Mouse (Mus musculus) right cerebral cortex, postnatal 25 days (tissue): ENCODE results near the gene Nefh.

Source experiments
- DNase-seq: peaks from one replicate; pipeline ENCODE4 v3.0.0; 2022

Gene Nefh

GRCm38 (mm10) chr11:4947813-4948174, at the start of gene Nefh:
Gene Nefh (minus strand): TSS chr11:4948064.
- no peak for DNase-seq

DNA sequence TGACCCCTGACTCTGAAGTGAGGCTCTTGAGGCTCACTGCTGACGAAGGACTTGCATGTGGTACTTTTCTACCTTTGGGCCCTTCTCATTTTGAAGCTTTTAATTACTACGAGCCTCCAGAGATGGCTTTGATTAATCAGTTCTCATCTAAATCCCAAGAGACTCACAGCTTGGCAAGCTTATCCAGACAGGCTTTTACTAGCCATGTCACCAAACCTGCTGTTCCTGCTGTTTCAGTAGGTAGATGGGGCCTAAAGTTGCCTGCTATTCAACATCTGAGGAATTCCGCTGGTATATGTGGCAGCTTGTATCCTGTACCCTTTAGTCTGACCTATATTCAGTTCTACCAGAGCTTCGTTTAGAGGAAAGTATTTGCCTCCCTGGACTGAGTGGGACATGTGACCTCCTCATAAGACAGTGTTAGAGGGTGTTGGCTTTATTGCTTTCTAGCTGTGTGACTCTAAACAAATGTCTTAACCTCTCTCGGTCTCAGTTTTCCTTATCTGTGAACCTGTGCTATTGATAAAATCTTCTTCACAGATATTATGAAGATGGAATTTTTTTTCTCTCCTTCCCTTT, 48.8 kb upstream of the Nefh start:
- DNase-seq: no peak

DNA sequence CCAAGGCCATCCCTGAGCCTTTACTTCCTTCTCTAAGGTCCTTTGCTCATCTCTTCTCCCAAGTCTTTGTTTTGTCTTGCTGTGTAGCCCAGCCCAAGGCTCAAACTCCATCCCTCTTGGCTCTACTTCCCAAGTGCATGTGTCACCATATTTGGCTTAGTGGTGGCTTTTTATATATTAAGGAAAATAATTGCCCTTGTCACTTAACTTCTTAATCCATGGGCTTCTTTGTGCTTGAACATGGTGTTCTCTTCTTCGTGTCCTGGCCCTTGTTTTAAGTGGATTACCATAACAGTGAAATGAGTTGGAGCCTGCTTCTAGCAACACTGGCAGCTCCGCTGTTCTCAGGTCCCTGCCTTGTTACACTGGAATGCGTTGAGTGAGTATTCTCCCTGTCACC, 47.8 kb upstream of the Nefh start:
- DNase-seq: no peak

- DNase-seq: no peak
These were observed 44.6 kb upstream of the Nefh start for GRCm38 (mm10) chr11:4992471-4992870.

- DNase-seq: no peak
These were observed 41.3 kb upstream of the Nefh start for GRCm38 (mm10) chr11:4989187-4989586.

GRCm38 (mm10) chr11:4987487-4987852, 39.6 kb upstream of the Nefh start:
- no peak for DNase-seq

DNA sequence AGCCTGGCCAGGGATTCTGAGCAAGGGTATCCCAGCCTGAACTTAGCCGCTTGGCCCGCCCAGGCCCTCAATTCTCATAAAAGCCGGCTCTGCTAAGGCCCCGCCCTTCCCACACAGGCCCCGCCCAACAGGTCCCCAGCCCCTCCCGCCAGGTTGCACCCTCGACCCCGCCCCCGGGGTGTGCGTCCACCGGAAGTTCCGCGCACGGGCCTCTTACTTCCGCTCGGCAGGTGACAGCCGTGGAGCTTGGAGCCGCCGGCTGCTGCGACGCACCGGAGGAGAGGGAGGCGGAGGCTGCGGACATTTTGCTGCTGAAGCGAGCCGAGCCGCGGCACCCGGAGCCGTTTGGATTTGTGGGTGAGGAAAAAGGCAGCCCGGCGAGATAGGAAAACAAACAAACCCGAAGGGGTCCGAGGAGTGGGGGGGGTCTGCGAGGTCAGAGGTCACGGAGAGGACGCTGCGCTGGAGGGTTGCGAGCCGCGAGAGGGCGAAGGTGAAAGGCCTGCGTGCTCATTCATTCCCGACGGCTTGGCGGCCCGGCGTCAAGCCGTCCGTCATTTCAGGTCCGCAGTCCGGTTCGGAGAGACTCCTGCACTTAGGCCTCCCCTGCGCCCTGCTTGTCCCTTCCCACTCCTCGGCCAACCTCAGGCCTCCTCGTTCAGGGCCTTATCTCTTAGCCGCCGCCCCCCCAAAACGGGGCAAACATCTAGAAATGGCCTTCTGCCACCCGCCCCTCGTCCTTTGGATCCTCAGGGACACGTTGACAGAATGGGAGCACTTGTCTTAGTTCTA, 39.0 kb upstream of the Nefh start, which contains the start of gene Ap1b1:
TSS of gene Ap1b1 (plus strand) at position 130 of the 792 bp plus-strand sequence.
- DNase-seq: peak; percentile 89

DNA sequence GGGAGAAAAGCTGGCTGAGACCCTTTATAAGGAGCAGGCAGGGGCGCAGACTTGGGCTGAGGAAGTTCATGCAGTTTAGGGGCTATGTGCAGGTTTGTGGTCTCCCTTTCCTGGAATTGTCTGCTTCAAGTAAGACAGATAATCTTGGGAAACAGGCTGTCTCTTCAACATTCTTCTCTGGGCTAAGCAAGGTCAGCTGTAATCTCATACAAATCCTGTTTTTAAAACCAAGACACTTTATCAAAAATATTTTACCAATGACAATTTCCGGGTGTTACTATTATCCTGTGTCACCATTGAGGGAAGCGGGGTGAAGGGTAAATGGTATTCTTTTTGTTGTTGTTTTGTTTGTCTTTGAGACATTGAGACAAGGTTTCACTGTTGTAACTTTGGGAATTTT, 36.9 kb upstream of the Nefh start:
- no peak for DNase-seq

- no peak for DNase-seq
These were observed 36.4 kb upstream of the Nefh start for GRCm38 (mm10) chr11:4984249-4984648.

- DNase-seq: no peak
These were observed 35.7 kb upstream of the Nefh start for GRCm38 (mm10) chr11:4983538-4983937.

DNA sequence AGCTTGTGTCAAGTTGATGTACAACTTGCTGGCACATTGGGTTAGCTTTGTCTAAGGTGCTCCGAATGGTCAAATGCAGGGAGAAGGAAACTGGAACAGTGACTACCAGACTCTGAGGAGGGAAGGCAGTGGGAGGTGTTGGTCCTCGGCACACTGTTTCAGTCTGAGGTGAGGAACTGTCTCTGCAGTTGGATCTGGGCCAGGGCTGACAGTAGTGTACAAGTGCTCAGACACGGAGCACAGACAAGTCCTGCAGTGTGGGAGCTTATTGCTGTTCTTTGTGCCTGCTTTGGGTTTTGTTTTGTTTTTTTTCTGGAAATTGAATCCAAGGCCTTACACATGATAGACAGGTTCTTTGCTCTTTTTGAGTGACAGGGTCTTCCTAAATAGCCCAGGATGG, 35.1 kb upstream of the Nefh start:
- no peak for DNase-seq

DNA sequence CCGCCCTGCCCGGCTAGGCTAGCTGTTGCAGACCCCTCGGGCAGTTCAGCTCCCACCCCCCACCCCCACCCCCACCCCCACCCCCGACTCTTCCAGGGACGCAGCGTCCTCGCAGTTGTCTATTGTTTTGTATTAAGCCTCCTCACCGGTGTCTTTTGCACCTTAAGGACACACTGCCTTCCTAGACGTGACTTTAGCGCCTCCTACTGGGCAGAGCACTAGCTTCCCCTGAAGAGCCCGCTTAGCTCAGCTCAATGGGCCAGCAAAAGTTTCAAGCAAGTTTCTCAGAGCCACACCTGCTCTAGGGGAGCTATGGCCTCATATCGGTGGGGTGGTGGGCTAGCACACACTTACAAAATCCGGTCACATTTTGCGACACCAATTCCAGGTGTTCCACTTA, 27.8 kb upstream of the Nefh start:
- DNase-seq: peak; percentile 31

- no peak for DNase-seq
These were observed 26.7 kb upstream of the Nefh start for GRCm38 (mm10) chr11:4974376-4975122.

GRCm38 (mm10) chr11:4973871-4974256, 26.0 kb upstream of the Nefh start:
- no peak for DNase-seq

GRCm38 (mm10) chr11:4972967-4973870, 25.4 kb upstream of the Nefh start:
- no peak for DNase-seq

- DNase-seq: no peak
These were observed 20.5 kb upstream of the Nefh start for GRCm38 (mm10) chr11:4968376-4968775.

DNA sequence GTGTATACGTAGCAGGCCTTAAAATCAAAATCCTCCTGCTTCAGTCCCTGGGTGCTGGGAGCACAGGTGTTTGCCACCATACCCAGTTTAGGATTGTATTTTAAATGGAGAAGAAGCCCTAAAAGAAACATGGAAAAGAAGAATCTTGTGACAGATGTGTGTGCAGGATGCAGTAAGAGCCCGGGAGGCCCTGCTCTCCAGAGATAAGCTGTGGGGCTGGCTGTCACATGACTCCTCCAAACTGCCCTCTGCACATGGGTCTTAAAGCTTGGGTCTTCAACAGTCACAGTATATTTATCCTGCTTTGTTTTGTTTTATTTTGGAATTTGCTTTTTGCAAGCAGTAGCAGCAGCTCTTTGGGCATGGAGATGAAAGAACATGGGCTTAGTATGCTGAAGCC, 19.7 kb upstream of the Nefh start:
- no peak for DNase-seq

- no peak for DNase-seq
These were observed 19.0 kb upstream of the Nefh start for GRCm38 (mm10) chr11:4966888-4967287.

- DNase-seq: no peak
These were observed 18.5 kb upstream of the Nefh start for GRCm38 (mm10) chr11:4966325-4966724.

- DNase-seq: no peak
These were observed 15.4 kb upstream of the Nefh start for GRCm38 (mm10) chr11:4963099-4963808.

- peak; percentile 44 for DNase-seq
These were observed 6.1 kb upstream of the Nefh start for GRCm38 (mm10) chr11:4953918-4954317.

DNA sequence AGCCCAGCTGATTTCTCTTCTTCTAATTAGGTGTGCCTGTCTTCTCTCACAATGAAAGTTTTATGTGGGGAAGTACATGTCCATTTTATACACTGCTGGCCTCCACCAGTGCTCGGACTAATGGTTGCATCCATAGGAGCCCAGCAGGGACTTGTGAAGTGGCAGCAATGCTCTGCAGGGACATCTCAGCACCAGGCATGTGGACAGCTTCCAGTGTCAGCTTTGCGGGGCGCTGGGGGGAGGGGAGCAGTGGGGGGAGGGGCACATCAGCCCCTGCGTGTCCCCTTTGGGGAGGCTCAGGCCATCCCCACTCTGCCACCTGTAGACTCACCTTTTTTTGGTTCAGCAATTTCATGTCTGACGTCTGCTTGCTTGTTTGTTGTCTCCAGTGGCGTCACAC, 5.5 kb upstream of the Nefh start:
- DNase-seq: no peak
